Mouse (Mus musculus): ENCODE data around the gene Tead4. TPM values are rescaled to one million over a fixed set of nuclear protein-coding genes. Genes with fewer than 3 reads are reported as not detected.

Tead4 gene
- polyA plus RNA-seq (2012) = not detected in 2 replicates

- H3K9me3 ChIP-seq (ENCODE audit: control insufficient read depth, low read length) = peaks cover 3% of the 10 kb centered on the region; the same call in 1 of the 2 replicates
- H3K4me1 ChIP-seq (ENCODE audit: control insufficient read depth) = peaks cover 4% of the 10 kb centered on the region; the same call in 1 of the 2 replicates
- peaks cover 53% of the 10 kb centered on the region for H3K27me3 ChIP-seq (ENCODE audit: control insufficient read depth)
- H3K36me3 ChIP-seq (ENCODE audit: control insufficient read depth) = no peaks in the 10 kb centered on the region
- TF ChIP-seq TAL1 (IDR thresholded peaks at IDR 0.05; ENCODE audit: low read length) (no peak), GATA1 (IDR thresholded peaks at IDR 0.05; ENCODE audit: low read length) (no peak)
- peak within 1 kb of the TSS; percentile 51 for H3K4me3 ChIP-seq (replicated peaks)
Measured at GRCm38 (mm10) chr6:128300134-128301001, at the start of gene Tead4. Gene Tead4 (minus strand): TSS chr6:128300823.

GRCm38 (mm10) chr6:128349711-128350110 lies 49.1 kb upstream of the Tead4 start:
- no peak overlapping the region for H3K4me3 ChIP-seq (replicated peaks)
- H3K36me3 ChIP-seq (ENCODE audit: control insufficient read depth) = peaks cover 3% of the 10 kb centered on the region
- H3K4me1 ChIP-seq (ENCODE audit: control insufficient read depth) = no peaks in the 10 kb centered on the region
- peaks cover 13% of the 10 kb centered on the region for H3K27me3 ChIP-seq (ENCODE audit: control insufficient read depth)
- no peaks in the 10 kb centered on the region for H3K9me3 ChIP-seq (ENCODE audit: control insufficient read depth, low read length)
- TF ChIP-seq TAL1 (IDR thresholded peaks at IDR 0.05; ENCODE audit: low read length) = no peak
- no peak for TF ChIP-seq GATA1 (IDR thresholded peaks at IDR 0.05; ENCODE audit: low read length)

GRCm38 (mm10) chr6:128346782-128347181 lies 46.2 kb upstream of the Tead4 start:
- Histone ChIP-seq H3K4me1 (ENCODE audit: control insufficient read depth) (no peaks in the 10 kb centered on the region), H3K4me3 (replicated peaks) (no peak overlapping the region)
- TF ChIP-seq GATA1 (IDR thresholded peaks at IDR 0.05; ENCODE audit: low read length) (no peak), TAL1 (IDR thresholded peaks at IDR 0.05; ENCODE audit: low read length) (no peak)

GRCm38 (mm10) chr6:128345623-128346022 lies 45.0 kb upstream of the Tead4 start:
- H3K27me3 ChIP-seq (ENCODE audit: control insufficient read depth) = no peaks in the 10 kb centered on the region
- H3K9me3 ChIP-seq (ENCODE audit: control insufficient read depth, low read length) = no peaks in the 10 kb centered on the region
- no peaks in the 10 kb centered on the region for H3K4me1 ChIP-seq (ENCODE audit: control insufficient read depth)
- H3K36me3 ChIP-seq (ENCODE audit: control insufficient read depth) = no peaks in the 10 kb centered on the region; the same call in 1 of the 2 replicates
- no peak overlapping the region for H3K4me3 ChIP-seq (replicated peaks)
- TF ChIP-seq GATA1 (IDR thresholded peaks at IDR 0.05; ENCODE audit: low read length) (no peak), TAL1 (IDR thresholded peaks at IDR 0.05; ENCODE audit: low read length) (no peak)

More at GRCm38 (mm10) chr6:128346782-128347181, 46.2 kb upstream of the Tead4 start:
- Histone ChIP-seq H3K9me3 (ENCODE audit: control insufficient read depth, low read length) (no peaks in the 10 kb centered on the region), H3K36me3 (ENCODE audit: control insufficient read depth) (peaks cover 3% of the 10 kb centered on the region), H3K27me3 (ENCODE audit: control insufficient read depth) (no peaks in the 10 kb centered on the region)

GRCm38 (mm10) chr6:128341956-128342723 lies 41.5 kb upstream of the Tead4 start:
- TF ChIP-seq TAL1 (IDR thresholded peaks at IDR 0.05; ENCODE audit: low read length) = no peak
- TF ChIP-seq GATA1 (IDR thresholded peaks at IDR 0.05; ENCODE audit: low read length) = no peak
- no peaks in the 10 kb centered on the region for H3K9me3 ChIP-seq (ENCODE audit: control insufficient read depth, low read length)
- H3K4me1 ChIP-seq (ENCODE audit: control insufficient read depth) = no peaks in the 10 kb centered on the region
- H3K27me3 ChIP-seq (ENCODE audit: control insufficient read depth) = no peaks in the 10 kb centered on the region
- H3K4me3 ChIP-seq (replicated peaks) = no peak overlapping the region
- H3K36me3 ChIP-seq (ENCODE audit: control insufficient read depth) = no peaks in the 10 kb centered on the region

- no peaks in the 10 kb centered on the region for H3K9me3 ChIP-seq (ENCODE audit: control insufficient read depth, low read length)
- no peak overlapping the region for H3K4me3 ChIP-seq (replicated peaks)
- no peak for TF ChIP-seq GATA1 (IDR thresholded peaks at IDR 0.05; ENCODE audit: low read length)
- no peaks in the 10 kb centered on the region for H3K4me1 ChIP-seq (ENCODE audit: control insufficient read depth)
- H3K36me3 ChIP-seq (ENCODE audit: control insufficient read depth) = no peaks in the 10 kb centered on the region
- H3K27me3 ChIP-seq (ENCODE audit: control insufficient read depth) = no peaks in the 10 kb centered on the region
Measured at GRCm38 (mm10) chr6:128338876-128339275, 38.3 kb upstream of the Tead4 start.

GRCm38 (mm10) chr6:128337467-128337866 lies 36.8 kb upstream of the Tead4 start:
- Histone ChIP-seq H3K36me3 (ENCODE audit: control insufficient read depth) (no peaks in the 10 kb centered on the region), H3K27me3 (ENCODE audit: control insufficient read depth) (no peaks in the 10 kb centered on the region), H3K4me1 (ENCODE audit: control insufficient read depth) (no peaks in the 10 kb centered on the region), H3K9me3 (ENCODE audit: control insufficient read depth, low read length) (no peaks in the 10 kb centered on the region), H3K4me3 (replicated peaks) (no peak overlapping the region)
- TF ChIP-seq TAL1 (IDR thresholded peaks at IDR 0.05; ENCODE audit: low read length) = no peak
- TF ChIP-seq GATA1 (IDR thresholded peaks at IDR 0.05; ENCODE audit: low read length) = no peak

GRCm38 (mm10) chr6:128334397-128335124 lies 33.9 kb upstream of the Tead4 start:
- no peaks in the 10 kb centered on the region for H3K36me3 ChIP-seq (ENCODE audit: control insufficient read depth)
- no peaks in the 10 kb centered on the region for H3K27me3 ChIP-seq (ENCODE audit: control insufficient read depth)
- no peak overlapping the region for H3K4me3 ChIP-seq (replicated peaks)
- no peaks in the 10 kb centered on the region for H3K9me3 ChIP-seq (ENCODE audit: control insufficient read depth, low read length)
- TF ChIP-seq TAL1 (IDR thresholded peaks at IDR 0.05; ENCODE audit: low read length) (no peak), GATA1 (IDR thresholded peaks at IDR 0.05; ENCODE audit: low read length) (no peak)
- H3K4me1 ChIP-seq (ENCODE audit: control insufficient read depth) = no peaks in the 10 kb centered on the region
